Mouse (Mus musculus) thymus, adult 2 months (tissue): ENCODE data around the gene Efcab9. TPM values are rescaled to one million over a fixed set of nuclear protein-coding genes. Genes with fewer than 3 reads are reported as not detected.

Source experiments
- DNase-seq: peaks from one replicate; pipeline ENCODE4 v3.0.0; 2021
- H3K27ac ChIP-seq: fragments of 200-500 bp; 2 replicates; pipeline ENCODE4 v1.5.1; 2012; ENCODE audit warnings: low read length, control low read depth; ENCODE audit not compliant: control insufficient read depth, insufficient read depth
- H3K27me3 ChIP-seq: fragments of 200-500 bp; 2 replicates; pipeline ENCODE4 v1.6.1; 2012; ENCODE audit warnings: mild to moderate bottlenecking, low read length, moderate library complexity, mixed read lengths; ENCODE audit not compliant: control insufficient read depth, insufficient read depth
- H3K36me3 ChIP-seq: fragments of 200-500 bp; 2 replicates; pipeline ENCODE4 v1.6.1; 2012; ENCODE audit warnings: mild to moderate bottlenecking, low read length, moderate library complexity; ENCODE audit not compliant: control insufficient read depth, insufficient read depth
- H3K4me1 ChIP-seq: fragments of 200-500 bp; replicated peaks from 2 replicates; pipeline ENCODE4 v1.6.1; 2012; ENCODE audit warnings: low read length; ENCODE audit not compliant: control insufficient read depth, insufficient read depth
- H3K4me3 ChIP-seq: fragments of 200-500 bp; 2 replicates; pipeline ENCODE4 v1.5.1; 2012; ENCODE audit warnings: mild to moderate bottlenecking, low read length, control low read depth, moderate library complexity; ENCODE audit not compliant: control insufficient read depth, insufficient read depth
- CTCF ChIP-seq: fragments of 200-500 bp; IDR thresholded peaks from 2 replicates; pipeline ENCODE4 v1.5.1; 2012; ENCODE audit warnings: mild to moderate bottlenecking, control low read depth, low read length, moderate library complexity, borderline replicate concordance; ENCODE audit not compliant: control insufficient read depth, poor library complexity, insufficient read depth; ENCODE audit errors: extremely low read depth
- POLR2A ChIP-seq: fragments of 200-500 bp; IDR thresholded peaks from 2 replicates; pipeline ENCODE4 v1.6.1; 2012; ENCODE audit warnings: mild to moderate bottlenecking, low read length, control low read depth, moderate library complexity; ENCODE audit not compliant: control insufficient read depth, poor library complexity, insufficient read depth; ENCODE audit errors: extremely low read depth
- WGBS: fragments of 180-500 bp; shearing (Covaris S2); methylation state at CpG from one replicate; pipeline ENCODE4 v1.1.7; 2018; 5-methylcytosine and 5-hydroxymethylcytosine counted together
- polyA plus RNA-seq: library from polyadenylated mRNA; depleted of rRNA; stranded (reverse); fragments of >200 nt; gene quantifications from 2 replicates; pipeline ENCODE4 v1.2.3, GENCODE M21; 2012; rRNA removed

The Efcab9 gene
- 0.71 and 0.85 TPM in 2 replicates for polyA plus RNA-seq

DNA sequence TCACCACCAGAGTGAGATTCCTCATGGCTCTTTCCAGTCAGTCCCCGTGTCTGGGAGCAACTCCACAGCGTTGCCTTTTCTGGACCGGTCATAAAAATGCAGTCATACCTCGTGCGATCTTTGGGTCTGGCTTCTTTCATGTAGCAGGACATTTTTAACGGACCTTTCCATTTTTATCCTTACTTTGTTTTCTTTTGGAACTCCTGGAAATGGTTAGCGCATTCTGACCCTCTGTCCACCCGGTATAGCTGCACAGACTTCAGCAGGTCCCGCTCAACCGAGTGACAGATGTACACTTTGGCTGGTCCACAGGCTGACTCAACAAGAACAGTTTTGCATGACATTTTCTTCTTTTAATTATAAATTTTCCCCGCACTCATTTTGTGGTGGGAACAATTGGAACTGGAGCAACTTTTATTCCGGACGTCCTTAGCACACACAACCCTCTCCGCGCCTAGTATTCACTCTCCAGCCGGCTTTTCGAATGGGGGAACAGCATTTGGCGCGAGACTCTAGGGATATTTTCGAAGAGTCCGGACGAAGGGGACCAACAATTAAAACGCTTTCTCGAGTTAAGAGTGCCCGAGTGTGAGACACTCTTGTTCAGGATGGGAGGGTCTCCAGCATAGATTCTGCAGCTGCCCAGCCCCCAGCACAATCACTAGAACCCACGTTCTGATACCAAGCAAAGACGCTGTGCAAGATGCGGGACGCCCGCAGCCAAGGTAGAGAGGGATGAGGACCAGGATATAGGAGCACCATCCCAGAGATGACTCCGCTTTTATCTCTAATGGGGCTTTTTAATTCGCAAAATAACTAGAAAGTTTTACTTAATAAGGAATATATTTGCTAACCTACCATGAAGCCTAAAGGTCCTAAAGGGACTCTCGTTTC is at the start of gene Efcab9:
TSS of gene Efcab9 (minus strand) at position 211 of the 894 bp plus-strand sequence.
- Histone ChIP-seq H3K27me3 (no peaks in the 10 kb centered on the region), H3K27ac (no peak within 1 kb of the TSS), H3K4me1 (peaks cover 33% of the 10 kb centered on the region), H3K36me3 (no peaks in the 10 kb centered on the region), H3K4me3 (peak within 1 kb of the TSS; percentile 74)
- DNase-seq: no peak
- no peak for TF ChIP-seq CTCF
- no peak for TF ChIP-seq POLR2A
- WGBS: 10% methylated on average over 33 of the region's 33 CpGs

DNA sequence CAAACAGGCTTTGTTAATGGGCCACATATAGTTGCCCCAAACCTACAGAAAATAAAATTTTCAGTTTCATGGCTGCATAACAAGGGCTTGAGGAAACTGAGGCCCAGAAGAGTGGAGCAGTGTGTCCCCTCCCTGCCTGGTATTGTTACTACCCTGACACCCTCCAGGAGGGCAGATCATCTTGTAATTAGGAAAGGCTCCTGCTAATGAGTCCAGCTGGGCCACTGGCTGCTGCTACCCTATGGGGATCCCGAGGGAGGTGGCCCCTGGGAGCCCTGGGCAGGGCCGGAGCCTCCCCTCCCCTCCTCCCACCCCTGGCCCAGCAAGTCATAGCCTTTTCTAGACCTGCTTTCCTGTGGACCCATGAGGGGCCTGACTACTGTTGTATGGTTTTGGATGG is 49.1 kb upstream of the Efcab9 start:
- DNase-seq: no peak
- Histone ChIP-seq H3K4me3 (no peak overlapping the region), H3K36me3 (peaks cover 1% of the 10 kb centered on the region; the same call in 1 of the 2 replicates), H3K27me3 (no peaks in the 10 kb centered on the region), H3K27ac (peak overlapping the region; percentile 56), H3K4me1 (peaks cover 30% of the 10 kb centered on the region)
- WGBS: 97% methylated on average over 2 of the region's 2 CpGs
- TF ChIP-seq POLR2A (no peak), CTCF (no peak)

DNA sequence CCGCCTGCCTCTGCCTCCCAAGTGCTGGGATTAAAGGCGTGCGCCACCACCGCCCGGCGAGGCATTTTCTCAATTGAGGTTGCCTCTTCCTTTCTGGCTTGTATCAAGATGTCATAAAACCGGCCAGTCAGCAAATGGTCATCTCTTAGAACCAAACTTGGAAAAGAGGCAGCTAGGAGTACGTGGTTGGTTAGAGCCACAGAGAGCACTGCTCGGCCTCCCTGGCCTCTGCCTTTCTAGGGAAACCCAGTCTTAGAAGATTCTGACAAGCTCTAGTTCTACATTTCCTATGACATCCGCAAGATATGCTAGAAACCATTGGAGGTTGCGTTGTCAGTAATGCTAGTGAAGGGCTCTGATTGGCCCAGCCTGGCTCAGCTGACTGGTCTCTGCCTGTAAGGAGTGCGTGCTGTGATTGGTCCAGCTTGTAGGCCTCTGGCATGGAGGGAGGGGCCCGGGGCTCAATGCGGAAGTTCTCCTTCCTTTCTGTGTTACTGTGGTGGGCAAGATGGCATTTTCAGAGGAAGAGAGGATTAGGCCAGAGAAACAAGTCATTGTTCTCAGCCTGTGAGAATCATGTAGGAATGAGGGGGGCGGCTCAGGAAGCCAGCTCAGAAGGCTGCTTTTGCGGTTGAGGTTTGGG is 48.5 kb upstream of the Efcab9 start:
- peak overlapping the region; percentile 56 for H3K27ac ChIP-seq
- WGBS: 63% methylated on average over 16 of the region's 16 CpGs
- H3K4me1 ChIP-seq: peaks cover 30% of the 10 kb centered on the region
- H3K36me3 ChIP-seq: peaks cover 4% of the 10 kb centered on the region; the same call in 1 of the 2 replicates
- H3K4me3 ChIP-seq: peak overlapping the region; percentile 8; the same call in 1 of the 2 replicates
- TF ChIP-seq POLR2A: no peak
- no peak for TF ChIP-seq CTCF
- H3K27me3 ChIP-seq: no peaks in the 10 kb centered on the region
- peak; percentile 62 for DNase-seq

DNA sequence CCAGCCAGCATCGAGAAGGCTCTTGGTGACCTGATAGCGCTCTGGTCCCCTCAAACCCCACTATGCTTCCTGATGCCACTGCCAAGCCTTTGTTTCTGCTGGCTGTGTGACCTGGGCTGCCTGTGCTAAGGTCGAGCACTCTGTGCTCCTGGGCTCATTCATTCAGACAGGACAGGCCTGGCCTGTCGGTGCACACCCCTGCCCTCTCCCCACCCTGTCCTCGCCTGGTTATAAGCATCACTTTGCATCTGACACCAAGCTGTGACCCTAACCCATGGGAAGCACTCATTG is 44.8 kb upstream of the Efcab9 start:
- H3K4me1 ChIP-seq: peaks cover 19% of the 10 kb centered on the region
- H3K27me3 ChIP-seq: no peaks in the 10 kb centered on the region
- DNase-seq: no peak
- peaks cover 9% of the 10 kb centered on the region; the same call in 1 of the 2 replicates for H3K36me3 ChIP-seq
- TF ChIP-seq CTCF (no peak), POLR2A (no peak)
- WGBS: 91% methylated on average over 5 of the region's 5 CpGs
- no peak overlapping the region for H3K27ac ChIP-seq
- no peak overlapping the region for H3K4me3 ChIP-seq

GRCm38 (mm10) chr11:32575964-32576759 is 44.3 kb upstream of the Efcab9 start:
- WGBS: 95% methylated on average over 6 of the region's 6 CpGs
- Histone ChIP-seq H3K36me3 (peaks cover 9% of the 10 kb centered on the region; the same call in 1 of the 2 replicates), H3K4me3 (no peak overlapping the region), H3K4me1 (peaks cover 15% of the 10 kb centered on the region), H3K27me3 (no peaks in the 10 kb centered on the region), H3K27ac (no peak overlapping the region)
- DNase-seq: no peak
- TF ChIP-seq POLR2A: no peak

DNA sequence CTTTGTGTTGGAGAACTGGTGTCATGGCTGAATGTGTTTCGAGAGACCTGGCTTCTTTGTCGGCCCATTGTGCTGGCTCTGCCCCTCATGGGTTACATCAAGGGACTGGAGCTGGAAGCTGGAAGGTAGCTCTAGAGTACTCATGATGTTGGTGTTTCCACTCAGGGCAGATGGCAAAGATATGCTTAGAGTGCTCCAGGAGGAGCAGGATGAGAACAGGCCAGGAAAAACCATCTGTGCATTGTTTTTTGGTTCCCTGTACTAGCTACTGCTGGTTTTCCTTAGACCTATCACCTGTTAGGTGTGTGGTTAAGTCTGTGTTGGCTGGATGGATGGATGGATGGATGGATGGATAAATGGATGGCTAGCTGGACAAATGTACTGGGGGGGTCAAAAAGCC is 41.8 kb upstream of the Efcab9 start:
- no peak for TF ChIP-seq POLR2A
- H3K27me3 ChIP-seq: no peaks in the 10 kb centered on the region
- no peak overlapping the region for H3K27ac ChIP-seq
- peaks cover 9% of the 10 kb centered on the region; the same call in 1 of the 2 replicates for H3K36me3 ChIP-seq
- DNase-seq: no peak
- 98% methylated on average over 2 of the region's 2 CpGs for WGBS
- no peak overlapping the region for H3K4me3 ChIP-seq
- H3K4me1 ChIP-seq: peaks cover 3% of the 10 kb centered on the region; the same call in 1 of the 2 replicates
